Mouse (Mus musculus) limb, embryonic 12.5 days (tissue): ENCODE measurements around the gene Shox2. TPM values are rescaled to one million over a fixed set of nuclear protein-coding genes. Genes with fewer than 3 reads are reported as not detected.

Experiments used
- ATAC-seq: fragments of 200-750 bp; cut with Nextera tagmentation; 2 replicates; pipeline ENCODE4 v1.8.0; 2017; ENCODE audit warnings: low read depth, moderate TSS enrichment; ENCODE audit not compliant: insufficient number of reproducible peaks, insufficient read depth, low FRiP score, low TSS enrichment
- H3K27ac ChIP-seq: fragments of 300-500 bp; sonication (generic); 2 replicates; pipeline ENCODE4 v1.5.1; 2016; ENCODE audit warnings: mild to moderate bottlenecking, moderate library complexity
- H3K27me3 ChIP-seq: fragments of 300-500 bp; sonication (generic); 2 replicates; pipeline ENCODE4 v1.6.1; 2016; ENCODE audit warnings: mild to moderate bottlenecking, moderate library complexity
- H3K36me3 ChIP-seq: fragments of 300-500 bp; sonication (generic); 2 replicates; pipeline ENCODE4 v1.6.1; 2016; ENCODE audit warnings: mild to moderate bottlenecking, moderate library complexity
- H3K4me1 ChIP-seq: fragments of 300-500 bp; sonication (generic); replicated peaks from 2 replicates; pipeline ENCODE4 v1.6.1; 2016
- H3K4me2 ChIP-seq: fragments of 300-500 bp; sonication (generic); 2 replicates; pipeline ENCODE4 v1.6.1; 2016; ENCODE audit warnings: mild to moderate bottlenecking, moderate library complexity
- H3K4me3 ChIP-seq: fragments of 300-500 bp; sonication (generic); replicated peaks from 2 replicates; pipeline ENCODE4 v1.5.1; 2016; ENCODE audit warnings: mild to moderate bottlenecking
- H3K9ac ChIP-seq: fragments of 300-500 bp; sonication (generic); replicated peaks from 2 replicates; pipeline ENCODE4 v1.6.1; 2016; ENCODE audit warnings: mild to moderate bottlenecking, moderate library complexity
- H3K9me3 ChIP-seq: fragments of 300-500 bp; sonication (generic); 2 replicates; pipeline ENCODE4 v1.6.1; 2016; ENCODE audit warnings: mild to moderate bottlenecking, moderate library complexity
- WGBS: fragments of 180-500 bp; shearing (Covaris S2); methylation state at CpG from one replicate; pipeline ENCODE4 v1.1.7; 2016; 5-methylcytosine and 5-hydroxymethylcytosine counted together
- polyA plus RNA-seq: library from polyadenylated mRNA; unstranded; fragments of >200 nt; fragmentation: Nextera tagmentation; extraction: Ambion mirVana; gene quantifications from 2 replicates; pipeline ENCODE4 v1.2.1, GENCODE M21; 2016

The Shox2 gene
- polyA plus RNA-seq, 1 experiment from 2014 or later = 107 TPM

GRCm38 (mm10) chr3:66955126-66955525 lies 26.4 kb downstream of the Shox2 start:
- Histone ChIP-seq H3K9me3 (no peaks in the 10 kb centered on the region), H3K4me3 (no peak overlapping the region), H3K27ac (no peak overlapping the region), H3K9ac (no peak overlapping the region), H3K4me1 (no peaks in the 10 kb centered on the region), H3K27me3 (no peaks in the 10 kb centered on the region), H3K4me2 (no peak overlapping the region), H3K36me3 (no peaks in the 10 kb centered on the region)
- WGBS = 62% methylated on average over 2 of the region's 2 CpGs
- no peak for ATAC-seq

- ATAC-seq = no peak
- Histone ChIP-seq H3K36me3 (no peaks in the 10 kb centered on the region), H3K9me3 (no peaks in the 10 kb centered on the region), H3K27me3 (no peaks in the 10 kb centered on the region), H3K4me2 (no peak overlapping the region), H3K4me3 (no peak overlapping the region), H3K9ac (no peak overlapping the region), H3K27ac (no peak overlapping the region), H3K4me1 (0 out of 2 replicates have a peak, but pooled peaks cover 7% of the 10 kb centered on the region)
- WGBS = 16% methylated on average over 10 of the region's 10 CpGs
These were observed 41.9 kb downstream of the Shox2 start for GRCm38 (mm10) chr3:66939675-66940074.

GRCm38 (mm10) chr3:66922436-66922835 lies 59.1 kb downstream of the Shox2 start:
- Histone ChIP-seq H3K27ac (no peak overlapping the region), H3K27me3 (no peaks in the 10 kb centered on the region), H3K4me1 (no peaks in the 10 kb centered on the region), H3K9me3 (peaks cover 10% of the 10 kb centered on the region; the same call in 1 of the 2 replicates), H3K4me3 (no peak overlapping the region), H3K4me2 (no peak overlapping the region), H3K9ac (no peak overlapping the region), H3K36me3 (no peaks in the 10 kb centered on the region)
- no peak for ATAC-seq
- WGBS = 72% methylated on average over 3 of the region's 3 CpGs

Other genes with a start within 250 kb of the Shox2 start
- 47.4 and 49.5 TPM in 2 replicates for gene Rsrc1, start 381 bp downstream of the Shox2 start, polyA plus RNA-seq